ENCODE assay signal across 27 mouse cellular contexts in genomic region chr9:52341029-52341428, GRCm38 (mm10).
DNase-seq lines count a peak whose midpoint lies in the region; ATAC-seq and TF ChIP-seq lines count a peak whose summit lies in the region.
"Had no signal": no experiment of that assay in that cellular context is flagged by ENCODE, and none has a peak within 500 bp of the region (broad histone marks: within the 10 kb centered on the region; RNA-seq: fewer than 3 reads in every experiment).

No protein-coding gene starts in this region.

- no peaks in the 10 kb centered on the region for H3K9me3 ChIP-seq in kidney, embryonic 16.5 days (ENCODE audit: low read length)
- H3K9me3 ChIP-seq in lung, embryonic 14.5 days (ENCODE audit: low read depth, low read length): no peaks in the 10 kb centered on the region
- no peaks in the 10 kb centered on the region for H3K9me3 ChIP-seq in CH12.LX (replicated peaks; ENCODE audit: low read length)
- H3K9me3 ChIP-seq: embryonic facial prominence, embryonic 13.5 days; embryonic facial prominence, embryonic 15.5 days; forebrain, embryonic 10.5 days; forebrain, embryonic 12.5 days; G1E had no signal

- no peak overlapping the region for H3K4me3 ChIP-seq in kidney, embryonic 16.5 days (ENCODE audit: low read length)
- no peak overlapping the region for H3K4me3 ChIP-seq in lung, embryonic 14.5 days (ENCODE audit: low read depth, low read length)
- H3K4me3 ChIP-seq in CH12.LX (replicated peaks in 1 of 3; ENCODE audit: low read depth in 2 of 3, low read length in 2 of 3, poor library complexity in 1 of 3): no peak overlapping the region
- H3K4me3 ChIP-seq: embryonic facial prominence, embryonic 13.5 days; embryonic facial prominence, embryonic 15.5 days; erythroblast, embryonic 14.5 days; forebrain, embryonic 10.5 days; forebrain, embryonic 12.5 days had no signal

- no peak for TF ChIP-seq CTCF in lung, embryonic 14.5 days (IDR thresholded peaks at IDR 0.05; ENCODE audit: low read depth)
- TF ChIP-seq CTCF in CH12.LX (conservative IDR thresholded peaks at IDR 0.05 in 1 of 2, IDR thresholded peaks at IDR 0.05 in 1 of 2; ENCODE audit: low read depth in 2 of 2, low read length in 2 of 2): no peak

- DNase-seq in kidney, adult 11 months: no peak
- DNase-seq in kidney, postnatal 10 days: peak; percentile 12
- DNase-seq in kidney, adult 18-20 months: no peak
- DNase-seq in lung, embryonic 14.5 days: peak; percentile 65
- DNase-seq in lung, postnatal 4 days: no peak
- no peak for DNase-seq in CH12.LX (ENCODE audit: extremely low read depth)
- DNase-seq in embryo, embryonic 10.5 days (ENCODE audit: low spot score): no peak
- DNase-seq: adrenal gland, adult 8-10 months; adrenal gland, postnatal 14 days; adrenal gland, postnatal 36 days; cerebellum, adult 11-12 months; cerebellum, adult 2 months; cerebellum, adult 9-10 months; cerebellum, postnatal 10 days; cerebellum, postnatal 25 days; embryo, embryonic 11 days had no signal

- peaks cover 61% of the 10 kb centered on the region for H3K79me2 ChIP-seq in CH12.LX (replicated peaks; ENCODE audit: control insufficient read depth, extremely low read depth, insufficient read depth, poor library complexity, severe bottlenecking)

- no peak overlapping the region for H3K27ac ChIP-seq in kidney, embryonic 16.5 days (ENCODE audit: low read length)
- H3K27ac ChIP-seq in lung, embryonic 14.5 days (ENCODE audit: low read depth): no peak overlapping the region
- H3K27ac ChIP-seq in CH12.LX (ENCODE audit: insufficient read depth, low read depth): peak overlapping the region; percentile 45; the same call in 1 of the 2 replicates
- H3K27ac ChIP-seq: embryonic facial prominence, embryonic 13.5 days; embryonic facial prominence, embryonic 15.5 days; forebrain, embryonic 10.5 days; forebrain, embryonic 12.5 days had no signal

- H3K36me3 ChIP-seq in kidney, embryonic 16.5 days (ENCODE audit: insufficient read depth, low read length): no peaks in the 10 kb centered on the region
- no peaks in the 10 kb centered on the region for H3K36me3 ChIP-seq in lung, embryonic 14.5 days (ENCODE audit: insufficient read depth)
- peaks cover 0 to 35% of the 10 kb centered on the region in 2 experiments for H3K36me3 ChIP-seq in CH12.LX (replicated peaks in 1 of 2; ENCODE audit: control insufficient read depth in 1 of 2, insufficient read depth in 1 of 2, low read length in 1 of 2)
- H3K36me3 ChIP-seq: embryonic facial prominence, embryonic 13.5 days; embryonic facial prominence, embryonic 15.5 days; forebrain, embryonic 10.5 days; forebrain, embryonic 12.5 days; G1E had no signal

- dilution Hi-C loops in CH12.LX (cut with MboI; ENCODE audit: extremely low pct_ligation_motif_present, extremely low pct_unique_long_range_greater_than_20kb, low sequenced_read_pairs): no loop called here

- TF ChIP-seq RAD21 in CH12.LX (IDR thresholded peaks at IDR 0.05; ENCODE audit: low read depth, low read length): no peak

- WGBS in kidney, embryonic 16.5 days: 45% methylated on average over 2 of the region's 2 CpGs
- WGBS in lung, embryonic 14.5 days: 51% methylated on average over 2 of the region's 2 CpGs

- TF ChIP-seq POLR2A in CH12.LX (IDR thresholded peaks at IDR 0.05; ENCODE audit: low read depth, low read length): no peak

- no peak for TF ChIP-seq EP300 in CH12.LX (IDR thresholded peaks at IDR 0.05; ENCODE audit: low read length)

- H3K9ac ChIP-seq in kidney, embryonic 16.5 days (replicated peaks; ENCODE audit: low read length): no peak overlapping the region
- H3K9ac ChIP-seq in lung, embryonic 14.5 days: no peak overlapping the region
- peak overlapping the region; percentile 54 for H3K9ac ChIP-seq in CH12.LX (ENCODE audit: insufficient read depth, low read depth)
- H3K9ac ChIP-seq: embryonic facial prominence, embryonic 13.5 days; embryonic facial prominence, embryonic 15.5 days; forebrain, embryonic 12.5 days had no signal

- H3K4me1 ChIP-seq in kidney, embryonic 16.5 days (ENCODE audit: insufficient read depth, low read length): no peaks in the 10 kb centered on the region
- no peaks in the 10 kb centered on the region for H3K4me1 ChIP-seq in lung, embryonic 14.5 days (ENCODE audit: insufficient read depth)
- peaks cover 16 to 83% of the 10 kb centered on the region in 2 experiments; a peak in 3 of 4 replicates for H3K4me1 ChIP-seq in CH12.LX (ENCODE audit: control insufficient read depth in 1 of 2, insufficient read depth in 2 of 2)
- H3K4me1 ChIP-seq: embryonic facial prominence, embryonic 13.5 days; embryonic facial prominence, embryonic 15.5 days; forebrain, embryonic 10.5 days; forebrain, embryonic 12.5 days had no signal

- no peaks in the 10 kb centered on the region for H3K27me3 ChIP-seq in kidney, embryonic 16.5 days (ENCODE audit: insufficient read depth, low read length)
- H3K27me3 ChIP-seq in lung, embryonic 14.5 days (ENCODE audit: insufficient read depth, low read length): no peaks in the 10 kb centered on the region
- H3K27me3 ChIP-seq in CH12.LX (replicated peaks): no peaks in the 10 kb centered on the region
- H3K27me3 ChIP-seq: embryonic facial prominence, embryonic 13.5 days; embryonic facial prominence, embryonic 15.5 days; forebrain, embryonic 12.5 days; Patski had no signal

- H3K4me2 ChIP-seq in kidney, embryonic 16.5 days (replicated peaks; ENCODE audit: low read depth, low read length): no peak overlapping the region
- no peak overlapping the region for H3K4me2 ChIP-seq in lung, embryonic 14.5 days
- H3K4me2 ChIP-seq in CH12.LX (ENCODE audit: insufficient read depth, low read depth, poor library complexity, severe bottlenecking): peak overlapping the region; percentile 96
- H3K4me2 ChIP-seq: embryonic facial prominence, embryonic 13.5 days; embryonic facial prominence, embryonic 15.5 days; forebrain, embryonic 12.5 days had no signal

- in situ Hi-C loops in CH12.LX (cut with MboI; ENCODE audit: low pct_ligation_motif_present, low pct_unique_long_range_greater_than_20kb, low sequenced_read_pairs): no loop called here

- peak; percentile 59; the same call in 1 of the 2 replicates for ATAC-seq in kidney, embryonic 16.5 days (ENCODE audit: low FRiP score, low TSS enrichment)
- no peak for ATAC-seq in lung, embryonic 14.5 days (ENCODE audit: insufficient read depth)
- ATAC-seq: activated CD4-positive, CD25-positive, alpha-beta regulatory T cell, adult 4 months; forebrain, embryonic 14.5 days; forebrain, embryonic 16.5 days; Patski had no signal

TF ChIP-seq in CH12.LX, 34 proteins besides CTCF, POLR2A, EP300 and RAD21:
- TF ChIP-seq MAX (IDR thresholded peaks at IDR 0.05; ENCODE audit: low read length) (no peak), USF2 (conservative IDR thresholded peaks at IDR 0.05; ENCODE audit: low read depth, low read length) (no peak), POLR2AphosphoS2 (IDR thresholded peaks at IDR 0.05; ENCODE audit: low read depth, low read length) (no peak), ELF1 (IDR thresholded peaks at IDR 0.05; ENCODE audit: low read depth, low read length) (no peak), JUND (conservative IDR thresholded peaks at IDR 0.05; ENCODE audit: low read depth, low read length) (no peak), RCOR1 (conservative IDR thresholded peaks at IDR 0.05; ENCODE audit: low read depth, low read length) (no peak), TBP (conservative IDR thresholded peaks at IDR 0.05; ENCODE audit: low read depth, low read length) (no peak), ZC3H11A (IDR thresholded peaks at IDR 0.05; ENCODE audit: low read depth, low read length) (no peak), NRF1 (IDR thresholded peaks at IDR 0.05; ENCODE audit: low read depth, low read length) (no peak), USF1 (IDR thresholded peaks at IDR 0.05; ENCODE audit: low read depth, low read length) (no peak), MAFK (IDR thresholded peaks at IDR 0.05; ENCODE audit: insufficient replicate concordance, low read length) (no peak), ZMIZ1 (IDR thresholded peaks at IDR 0.05; ENCODE audit: low read depth, low read length) (no peak), PAX5 (IDR thresholded peaks at IDR 0.05; ENCODE audit: low read length) (no peak), UBTF (IDR thresholded peaks at IDR 0.05; ENCODE audit: low read depth, low read length) (no peak)

Comparison
In these comparisons a context has a peak if more than half of its experiments do, and no peak if none do; other contexts are left out.
1. DNase-seq: peak in kidney, postnatal 10 days (single experiment) and lung, embryonic 14.5 days (single experiment); none in kidney, adult 11 months (single experiment), kidney, adult 18-20 months (single experiment), lung, postnatal 4 days (0 of 2), CH12.LX (single experiment) and embryo, embryonic 10.5 days (single experiment).